Mouse (Mus musculus) right cerebral cortex, postnatal 36 days (tissue): ENCODE measurements at regions not wholly inside any gene's neighbourhood (a gene's known extent, or its start where the extent isn't known, plus 50 kb on each side); places are given as distances from the start of the nearest gene placed in this dataset.

Experiments
- DNase-seq, 2 experiments: peaks; one replicate each; pipeline ENCODE4 v3.0.0; 2022; ENCODE audit warnings: low spot score in 2 of 2, mixed read lengths in 1 of 2

DNA sequence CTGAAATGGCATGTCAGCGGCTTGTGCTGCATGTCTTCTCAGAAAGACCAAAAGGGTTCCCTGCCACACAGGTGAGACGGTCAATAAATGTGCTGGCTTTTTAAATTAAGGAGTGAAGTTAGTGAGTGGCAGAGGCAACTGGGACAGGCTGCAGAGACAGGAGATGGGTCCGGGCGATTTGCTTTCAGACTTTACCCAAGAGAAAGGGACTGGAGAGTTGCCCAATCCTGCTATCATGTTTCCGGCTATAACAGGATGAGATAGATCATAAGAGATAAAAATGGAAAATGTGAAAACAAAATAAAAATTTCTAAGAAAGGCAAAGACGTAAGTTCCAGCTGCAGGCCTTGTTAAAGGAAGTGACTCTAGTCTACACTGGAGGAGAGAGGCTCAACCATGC, 367.3 kb upstream of the Runx1 start:
- no peak for DNase-seq

DNA sequence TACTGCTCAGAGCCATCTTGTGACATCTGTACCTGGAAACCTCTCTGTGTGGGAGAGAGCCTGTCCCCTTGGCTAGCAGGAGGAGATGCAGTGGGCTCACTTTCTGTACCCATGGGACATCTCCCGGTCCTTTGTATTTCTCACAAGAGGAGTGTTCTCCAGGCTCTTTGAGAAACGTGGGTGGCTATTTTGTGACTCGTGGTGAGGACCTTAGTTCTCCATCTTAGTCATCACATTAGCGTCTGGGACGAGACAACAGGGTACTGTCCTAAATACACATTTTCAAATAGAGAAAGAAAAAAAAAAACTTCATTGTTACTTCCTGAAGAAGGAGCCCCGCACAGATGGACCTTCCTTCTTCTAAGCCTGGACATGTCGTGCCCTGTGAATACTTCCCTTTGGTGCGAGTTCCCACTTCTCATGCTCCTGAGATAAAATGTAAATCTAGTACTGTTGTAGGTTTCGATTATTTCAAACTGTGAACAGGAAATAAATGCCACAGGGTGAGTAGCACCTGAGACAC, 366.8 kb upstream of the Runx1 start:
- no peak for DNase-seq

DNA sequence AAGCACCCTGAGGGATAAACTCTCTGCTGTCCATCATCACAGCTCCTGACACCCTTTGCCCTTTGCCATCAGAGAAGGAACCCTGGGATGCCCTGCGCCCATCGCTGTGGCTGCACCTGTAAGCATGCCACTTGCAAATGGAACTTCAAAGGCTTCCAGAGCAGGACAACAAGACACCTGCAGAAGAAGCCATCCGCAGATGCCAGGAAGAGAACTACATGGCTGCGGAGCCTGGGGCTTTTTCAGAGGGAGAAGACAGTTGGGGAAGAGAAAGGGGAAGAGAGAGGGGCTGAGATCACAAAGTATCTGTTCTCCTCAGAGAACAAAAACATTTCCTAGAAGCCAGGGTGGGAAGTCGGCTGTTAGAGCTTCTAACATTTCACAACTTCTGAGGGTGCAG, 365.2 kb upstream of the Runx1 start:
- no peak for DNase-seq

DNA sequence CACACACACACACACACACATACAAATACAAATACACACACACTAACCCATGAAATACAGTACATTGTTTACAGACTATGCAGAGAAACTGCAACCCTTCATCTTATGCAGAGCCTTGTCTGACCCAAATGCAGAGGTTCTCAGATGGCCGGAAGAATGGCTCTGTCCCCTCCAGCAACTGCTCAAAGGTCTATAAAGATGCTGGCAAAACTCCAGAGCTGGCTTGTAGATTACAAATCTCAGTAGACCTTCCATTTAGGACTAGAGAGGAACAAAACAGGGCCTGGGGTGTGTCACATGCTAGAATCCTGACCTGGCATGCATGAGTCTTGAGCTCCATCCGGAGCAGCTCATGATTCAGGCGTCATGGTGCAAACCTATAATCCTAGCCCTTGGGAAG, 364.4 kb upstream of the Runx1 start:
- no peak for DNase-seq

DNA sequence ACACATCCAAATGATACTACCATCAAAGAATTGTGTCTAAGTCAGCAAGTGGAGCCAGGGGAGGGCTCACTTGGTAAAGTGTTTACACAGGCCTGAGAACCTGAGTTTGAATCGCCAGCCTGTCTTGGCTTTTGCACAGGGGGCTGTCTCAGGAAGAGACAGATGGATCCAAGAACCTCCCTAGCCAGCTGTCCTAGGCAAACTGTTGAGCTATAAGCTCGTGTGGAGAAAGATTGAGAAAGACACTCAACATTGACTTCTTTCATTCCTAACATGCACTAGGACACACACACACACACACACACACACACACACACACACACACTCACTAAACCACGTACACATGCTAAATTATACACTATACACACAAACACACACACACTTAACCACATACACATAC, 363.9 kb upstream of the Runx1 start:
- DNase-seq = no peak

DNA sequence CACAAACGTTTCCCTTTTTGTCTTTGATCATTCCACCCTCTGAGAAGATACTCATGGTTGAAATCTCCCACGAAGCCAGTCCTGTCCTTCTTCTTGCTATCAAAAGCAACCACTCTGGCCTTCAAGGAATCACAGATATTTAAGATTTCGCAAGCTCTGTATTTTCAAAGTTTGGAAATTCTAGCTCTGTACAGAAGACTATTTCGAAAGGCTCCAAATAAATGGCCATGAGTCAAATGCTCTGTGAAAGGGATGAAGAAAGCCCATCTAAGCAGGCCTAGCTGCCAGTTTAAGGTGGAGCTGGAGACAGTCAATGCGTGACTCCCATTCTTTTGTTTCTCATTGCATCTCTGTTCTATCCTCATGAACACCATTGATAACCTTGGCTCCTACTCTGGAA, 363.5 kb upstream of the Runx1 start:
- DNase-seq = no peak

DNA sequence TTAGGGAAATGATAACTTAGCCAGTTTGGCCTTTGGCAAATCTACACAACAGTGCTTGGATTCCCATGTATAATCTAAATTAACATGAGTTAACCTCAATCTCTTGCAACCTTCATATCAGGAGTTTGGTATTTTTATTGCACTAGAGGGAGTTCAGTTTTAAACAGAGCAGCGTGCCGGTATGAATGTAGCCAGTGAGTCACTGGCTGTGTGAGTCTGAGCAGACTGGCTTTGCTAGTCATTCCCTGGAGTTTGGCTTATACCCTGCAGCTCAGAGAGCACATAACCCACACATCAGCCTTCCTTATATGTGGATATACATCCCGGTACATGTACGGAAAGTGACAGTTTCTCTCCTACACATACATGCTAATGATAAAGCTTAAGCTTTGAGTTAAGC, 360.6 kb upstream of the Runx1 start:
- no peak for DNase-seq

DNA sequence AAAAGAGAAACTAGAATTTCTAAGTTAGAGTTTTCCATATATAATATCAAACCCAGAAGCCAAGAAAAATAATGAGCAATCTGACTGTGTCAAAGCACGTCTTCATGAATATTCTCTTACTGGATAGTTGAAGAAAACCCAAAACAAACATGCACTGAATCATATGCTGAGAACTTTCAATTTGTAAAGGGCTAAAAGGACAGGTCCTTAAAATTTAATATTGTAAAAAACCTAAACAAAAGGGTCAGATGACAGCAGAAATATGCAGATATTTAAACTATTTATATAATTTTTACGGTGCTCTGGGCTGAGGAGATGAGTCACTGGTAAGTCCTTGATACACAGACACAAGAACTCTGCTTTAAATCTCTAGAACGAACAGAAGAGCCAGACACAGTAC, 356.7 kb upstream of the Runx1 start:
- no peak for DNase-seq

DNA sequence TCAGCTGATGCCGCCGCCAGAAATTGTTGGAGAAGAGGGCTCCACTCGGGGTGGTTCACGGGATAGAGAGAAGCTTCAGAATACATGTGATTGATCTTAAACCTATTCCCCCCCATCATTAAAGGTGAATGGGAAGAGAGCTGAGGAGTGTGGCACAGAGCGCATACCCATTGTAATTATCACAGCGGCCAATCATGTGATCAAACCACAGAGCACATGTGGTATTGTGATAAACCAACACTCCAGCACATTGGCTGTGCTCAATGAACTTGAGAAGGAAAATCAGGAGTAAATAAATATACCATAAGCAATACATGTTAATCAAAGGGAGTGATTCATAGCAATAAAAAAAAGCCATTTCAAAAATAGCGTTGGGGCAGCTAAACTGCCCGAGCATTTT, 355.5 kb upstream of the Runx1 start:
- no peak for DNase-seq

DNA sequence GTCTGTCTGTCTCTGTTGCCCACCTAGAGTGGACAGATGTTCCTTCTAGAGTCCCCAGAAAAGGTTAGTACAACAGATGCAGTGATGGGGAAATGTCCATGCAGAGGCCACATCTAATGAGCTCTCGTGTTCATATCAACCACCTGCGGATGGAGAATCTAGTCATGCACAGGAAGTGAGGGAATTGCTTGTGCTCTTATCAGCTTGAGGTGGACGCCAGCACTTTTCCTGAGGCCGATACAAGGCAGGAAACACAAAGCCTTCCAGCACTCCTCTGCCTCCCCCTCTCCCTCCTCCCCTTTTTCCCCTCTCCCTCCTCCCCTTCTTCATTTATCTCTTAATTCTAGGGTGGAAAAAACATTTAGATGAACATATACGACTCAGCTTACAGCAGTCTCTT, 354.3 kb upstream of the Runx1 start:
- no peak for DNase-seq

DNA sequence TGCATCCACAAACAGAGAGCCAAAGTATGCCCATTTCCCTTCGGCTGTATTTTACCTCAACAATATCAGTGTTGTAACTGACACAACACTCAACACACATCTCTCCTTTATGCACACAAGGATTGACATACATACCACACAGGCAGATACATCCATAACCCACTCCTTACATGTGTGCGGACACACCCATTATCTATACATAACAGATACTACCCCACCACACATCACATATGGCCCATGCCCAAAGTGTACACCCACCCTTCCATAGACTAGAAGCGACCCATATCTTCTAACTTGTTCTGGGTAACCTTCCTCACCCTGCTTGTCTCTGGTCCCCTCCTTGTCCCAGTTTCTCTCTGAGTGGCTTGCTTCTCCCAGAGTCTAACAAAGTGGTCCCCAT, 340.7 kb upstream of the Runx1 start:
- DNase-seq = no peak

DNA sequence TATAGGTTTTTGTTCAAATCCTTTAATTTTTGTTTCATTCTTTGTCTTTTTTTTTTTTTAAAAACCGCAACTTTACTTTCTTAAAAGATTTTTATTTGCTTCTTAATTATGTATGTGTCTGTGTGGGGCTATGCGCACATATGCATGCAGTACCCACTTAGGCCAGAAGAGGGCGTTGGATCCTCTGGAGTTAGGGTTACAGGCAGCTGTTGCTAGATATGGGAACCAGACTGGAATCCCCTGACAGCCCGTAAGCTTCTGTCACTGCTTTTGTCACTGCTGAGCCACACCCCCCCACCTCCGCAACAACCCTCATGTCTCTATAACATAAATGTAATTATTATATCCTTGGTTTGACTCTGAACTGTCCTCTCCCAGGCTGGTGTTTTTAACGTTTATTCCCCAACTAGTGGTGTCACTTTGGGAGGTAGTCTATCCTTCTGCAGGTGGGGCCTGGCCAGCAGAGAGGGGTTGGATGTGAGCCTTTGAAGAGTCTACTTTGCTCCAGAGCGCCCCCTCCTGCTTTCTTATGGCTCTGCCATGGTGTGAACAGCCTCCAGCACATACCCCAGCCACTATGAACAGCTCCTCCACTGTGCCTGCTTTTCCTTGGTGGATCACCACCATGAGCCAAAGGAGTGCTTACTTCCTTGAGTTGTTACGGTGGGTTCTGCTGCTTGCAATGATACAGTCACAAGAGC, 332.7 kb upstream of the Runx1 start:
- DNase-seq = no peak

DNA sequence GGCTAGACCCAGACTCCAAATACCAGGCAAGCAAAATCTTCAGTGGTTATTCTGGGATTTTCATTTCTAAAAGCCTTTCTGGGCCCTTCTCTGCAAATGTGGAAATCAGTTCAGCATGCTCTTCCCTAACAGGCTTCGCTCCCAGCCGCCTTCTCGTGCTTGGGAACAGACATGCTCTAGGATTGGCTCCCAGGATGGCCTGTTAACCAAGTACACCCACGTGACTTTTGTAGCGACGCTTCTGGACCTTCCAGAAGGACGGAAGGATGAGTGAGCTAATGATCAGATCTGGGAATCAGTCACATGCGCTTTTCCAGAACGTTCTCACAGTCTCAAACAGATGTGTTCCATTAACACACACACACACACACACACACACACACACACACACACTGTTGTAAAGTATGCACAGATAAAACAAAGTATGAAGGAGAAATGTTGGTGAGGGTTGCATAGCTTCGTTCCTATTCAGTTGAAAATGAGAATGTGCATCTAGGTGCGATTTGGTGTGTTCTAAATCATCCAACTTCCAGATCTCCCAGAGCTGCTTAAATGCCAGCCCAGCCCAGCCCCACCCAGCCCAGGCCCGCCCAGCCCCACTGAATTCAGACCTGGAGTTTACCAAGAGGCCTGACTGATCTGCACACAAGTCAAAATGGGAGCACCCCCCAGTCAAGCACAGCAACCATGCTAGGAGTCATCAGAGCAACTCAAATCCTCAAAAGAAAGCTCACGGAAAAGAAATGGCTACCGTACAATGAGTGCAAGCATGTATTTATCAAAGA, 327.8 kb upstream of the Runx1 start:
- DNase-seq = no peak

DNA sequence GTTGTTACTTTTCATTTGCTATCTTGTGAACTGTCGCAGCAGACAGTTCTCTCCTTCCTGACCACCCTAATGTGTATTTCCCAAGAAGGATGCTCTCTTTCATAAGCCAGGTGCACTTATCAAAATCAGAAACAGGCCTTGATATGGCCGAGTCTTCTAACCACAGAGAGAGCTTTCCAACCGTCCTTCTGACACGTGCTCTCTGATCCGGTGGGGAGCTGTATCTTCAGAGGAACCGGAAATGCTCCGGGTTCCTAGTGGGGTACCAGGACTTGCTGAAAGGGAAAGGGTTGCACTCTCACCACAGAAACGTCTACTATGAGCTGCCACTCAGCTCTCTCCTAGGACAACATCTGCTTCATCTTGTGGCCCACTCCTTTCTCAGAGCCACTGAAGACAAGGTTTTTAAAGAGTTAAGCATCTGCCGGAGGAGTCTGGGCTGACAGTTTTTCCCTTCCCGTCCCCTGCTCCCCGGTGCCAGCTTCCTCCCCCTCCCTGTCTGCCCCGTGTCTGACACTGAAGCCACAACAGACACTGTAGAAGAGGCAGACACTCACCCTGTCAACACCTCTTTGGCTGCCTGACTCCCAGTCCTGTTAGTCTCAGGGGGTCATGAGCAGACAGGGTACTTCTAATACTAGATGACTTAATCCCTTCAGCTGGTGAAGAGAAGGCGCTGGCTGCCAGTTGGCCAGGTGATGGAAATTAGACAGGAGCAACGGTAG, 327.0 kb upstream of the Runx1 start:
- no peak for DNase-seq

DNA sequence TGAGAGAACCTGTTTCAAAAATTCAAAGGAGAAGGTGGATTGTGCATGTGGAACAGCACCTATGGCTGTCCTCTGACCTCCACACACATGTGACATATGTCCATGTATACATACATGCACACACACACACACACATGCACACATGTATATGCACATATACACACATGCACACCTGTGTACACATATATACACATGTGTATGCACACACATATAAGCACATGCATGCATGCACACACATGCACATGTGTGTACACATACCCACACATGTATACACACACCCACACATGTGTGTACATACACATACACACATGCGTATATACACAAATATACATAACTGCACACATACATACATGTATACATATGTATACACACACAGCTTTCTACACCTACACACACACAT, 326.1 kb upstream of the Runx1 start:
- no peak for DNase-seq

DNA sequence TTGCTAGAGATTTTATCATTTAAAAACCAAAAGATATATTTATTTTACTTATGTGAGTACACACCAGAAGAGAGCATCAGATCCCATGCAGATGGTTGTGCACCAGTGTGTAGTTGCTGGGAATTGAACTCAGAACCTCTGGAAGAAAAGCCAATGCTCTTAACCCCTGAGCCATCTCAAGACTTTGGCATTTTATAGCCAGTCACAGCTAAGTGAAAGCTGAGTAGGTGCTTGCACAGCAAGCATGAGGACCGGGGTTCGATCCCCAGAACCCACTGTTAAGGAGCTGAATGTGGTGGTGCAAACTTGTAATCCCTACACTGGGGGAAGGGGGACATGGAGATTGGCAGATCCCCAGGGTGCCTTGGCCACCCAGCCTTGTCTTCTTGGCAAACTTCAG, 325.7 kb upstream of the Runx1 start:
- DNase-seq = no peak

DNA sequence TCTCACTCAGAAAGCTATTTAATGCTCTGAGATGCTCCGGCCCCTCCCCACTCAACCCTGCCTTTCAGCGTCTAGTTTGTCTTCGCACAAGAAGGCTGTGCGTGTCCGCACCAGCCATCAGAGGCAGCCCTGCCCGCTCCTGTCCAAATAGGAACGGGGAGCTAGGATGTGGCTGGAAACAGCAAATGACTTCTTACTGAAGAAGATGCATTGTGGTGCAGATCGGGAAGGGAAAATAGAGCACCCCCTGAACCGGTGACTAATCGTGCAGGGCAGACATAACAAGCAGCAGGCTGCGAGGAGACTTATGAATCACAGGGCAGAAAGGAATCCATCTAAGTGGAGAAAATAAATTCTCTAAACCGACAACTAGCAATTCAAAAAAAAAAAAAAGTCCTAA, 324.5 kb upstream of the Runx1 start:
- DNase-seq = peak in 1 of 2 experiments; percentile 16

DNA sequence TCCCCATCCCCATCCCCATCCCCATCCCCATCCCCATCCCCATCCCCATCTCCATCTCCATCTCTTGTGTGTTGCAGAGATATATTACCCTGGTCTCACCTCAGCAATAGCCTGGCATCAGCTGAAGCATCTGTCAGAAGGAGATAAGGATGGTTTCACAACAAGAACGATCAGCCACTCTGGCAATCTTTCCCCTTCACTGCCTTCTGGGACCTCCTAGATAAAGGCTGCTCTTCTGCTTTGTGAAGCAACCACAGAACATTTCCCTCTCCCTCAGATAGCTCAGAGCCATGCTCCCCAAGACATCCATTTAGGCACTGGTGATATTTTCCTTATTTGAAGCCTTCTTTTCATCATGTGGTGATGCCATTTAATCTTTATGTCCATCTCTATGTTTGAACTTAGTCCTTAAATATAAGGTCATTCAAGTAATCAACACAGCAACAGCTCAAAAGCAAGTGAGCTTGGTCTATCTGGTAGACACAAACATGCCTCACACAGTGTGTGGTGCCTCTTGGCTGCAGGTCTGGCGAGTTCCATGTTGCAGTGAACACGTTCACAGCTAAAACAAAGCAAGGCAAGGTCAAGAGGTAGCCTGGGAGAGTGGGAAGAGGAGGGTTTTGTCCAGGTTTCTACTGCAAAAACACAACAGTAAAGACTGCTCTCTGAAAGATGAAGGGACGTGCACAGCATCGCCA, 321.7 kb upstream of the Runx1 start:
- DNase-seq = no peak

DNA sequence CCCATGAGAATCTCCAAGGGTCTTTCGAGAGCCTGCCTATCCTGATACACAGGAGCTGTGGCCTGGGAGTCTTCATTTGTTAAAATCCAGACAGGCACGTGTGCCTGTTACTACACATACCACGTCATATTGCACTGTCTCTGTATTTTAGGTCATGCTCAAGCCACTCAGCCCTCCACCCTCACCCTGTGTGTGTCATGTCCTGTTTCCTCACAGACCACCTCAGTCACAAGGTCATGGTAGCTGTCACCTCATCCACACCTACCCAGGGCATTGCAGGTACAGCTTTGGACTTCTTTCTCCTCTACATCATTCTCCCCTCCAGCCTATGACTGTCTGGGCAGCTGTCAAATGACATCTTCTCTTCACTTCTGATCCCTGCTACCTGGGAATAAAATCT, 320.9 kb upstream of the Runx1 start:
- DNase-seq = no peak

DNA sequence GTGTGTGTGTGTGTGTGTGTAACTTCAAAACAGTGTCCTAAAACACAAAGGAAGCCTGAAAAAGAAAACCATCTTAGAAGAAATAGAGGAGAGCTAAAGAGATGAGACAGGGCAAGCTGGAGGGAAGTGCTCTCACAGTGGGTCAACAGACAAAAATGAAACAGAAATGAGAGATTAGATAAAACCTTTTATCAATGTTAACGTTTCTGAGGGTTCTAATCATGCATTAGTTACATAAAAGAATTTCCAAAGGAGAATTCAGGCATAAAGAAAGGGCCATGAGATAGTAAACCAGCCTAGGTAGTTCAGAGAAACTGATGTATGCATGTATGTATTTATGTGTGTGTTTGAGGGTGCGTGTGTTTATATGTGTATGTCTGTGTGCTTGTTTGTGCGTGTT, 319.7 kb upstream of the Runx1 start:
- DNase-seq = no peak

DNA sequence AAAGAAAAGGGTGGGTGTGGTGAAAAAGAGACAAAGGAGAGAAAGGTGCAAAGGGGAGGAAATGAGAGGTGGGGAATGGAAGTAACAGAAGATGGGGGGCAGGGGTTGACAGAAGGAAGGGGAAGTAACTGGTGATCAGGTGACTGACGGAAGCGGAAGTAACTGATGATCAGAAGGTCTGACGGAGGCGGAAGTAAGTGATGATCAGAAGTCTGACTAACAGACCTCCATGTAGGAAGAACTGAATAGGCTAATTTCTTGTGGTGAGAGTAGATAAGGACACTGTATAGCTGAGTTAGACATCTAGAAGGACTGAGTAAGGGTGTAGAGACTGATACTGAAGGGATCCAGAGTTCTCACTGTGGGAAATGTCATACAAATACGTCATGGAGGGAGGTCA, 318.1 kb upstream of the Runx1 start:
- DNase-seq = no peak

DNA sequence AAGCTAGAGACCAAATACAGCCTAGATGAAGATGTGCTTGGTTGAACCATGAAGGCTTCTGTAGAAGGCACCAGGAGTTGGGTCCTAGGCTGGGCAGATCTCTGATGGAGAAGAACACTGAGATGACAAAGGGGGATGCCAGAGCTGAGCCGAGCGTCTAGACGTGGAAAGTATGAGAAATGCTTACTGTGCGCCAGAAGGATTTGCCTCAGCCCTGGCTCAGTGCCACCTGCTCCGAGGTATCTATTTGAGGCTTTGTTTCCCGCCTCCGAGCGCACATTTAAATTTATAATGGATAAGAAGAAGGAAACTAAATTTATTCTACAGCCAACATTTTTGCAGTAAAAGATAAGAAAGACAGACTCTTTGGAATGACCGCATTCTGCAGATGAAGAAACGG, 317.2 kb upstream of the Runx1 start:
- peak; percentile 63 to 77 for DNase-seq
